8 mouse cellular contexts compared by ENCODE assay signal in the genomic region with DNA sequence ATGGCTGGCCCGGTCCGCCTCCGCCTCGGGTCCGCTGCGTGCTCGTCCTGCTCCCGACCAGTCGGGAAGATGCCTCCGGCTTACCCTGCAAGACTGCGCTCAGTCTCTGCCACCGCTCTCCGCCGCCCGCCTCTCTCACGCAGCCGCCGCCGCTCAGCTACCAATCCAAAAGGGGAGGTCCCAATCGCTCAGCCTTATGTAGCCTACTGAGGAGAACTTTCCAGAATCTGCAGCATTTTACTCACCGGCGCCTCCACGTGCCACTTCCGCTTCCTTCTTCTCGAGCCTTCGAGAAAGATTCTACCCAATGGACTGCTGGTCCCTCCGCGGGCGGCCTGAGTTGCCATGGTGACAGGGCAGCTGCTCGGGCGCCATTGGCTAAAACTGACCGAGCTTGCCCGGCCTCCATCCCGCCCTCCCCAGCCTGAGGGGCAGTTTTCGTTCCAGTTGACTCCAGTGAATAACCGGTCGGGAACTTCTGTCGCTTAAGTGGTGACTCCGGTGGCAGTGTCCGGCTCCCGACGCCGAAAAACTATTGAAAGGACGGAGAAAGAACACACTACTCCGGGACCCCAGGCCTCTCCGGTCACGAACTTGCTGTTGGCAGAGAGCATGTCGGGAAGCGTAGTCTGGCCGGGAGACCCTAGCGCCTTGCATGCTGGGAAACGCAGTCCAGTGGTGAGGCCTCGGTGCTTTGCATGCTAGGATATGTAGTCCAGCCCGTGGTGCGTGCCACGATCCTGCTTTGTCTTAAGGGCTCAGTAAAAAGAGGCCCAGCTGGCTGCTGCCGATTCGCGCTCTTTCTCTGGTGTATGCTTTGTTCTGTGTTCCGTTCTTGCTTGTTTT. TPM values are rescaled to one million over a fixed set of nuclear protein-coding genes. Genes with fewer than 3 reads are reported as not detected.
DNase-seq lines count a peak whose midpoint lies in the region; ATAC-seq lines count a peak whose summit lies in the region.

A gene (minus strand): TSS at position 302 of the 846 bp plus-strand sequence.

- H3K9me3 ChIP-seq in lung, embryonic 16.5 days (ENCODE audit: control insufficient read depth, low read length), result no peaks in the 10 kb centered on the region

- no peaks in the 10 kb centered on the region for H3K27me3 ChIP-seq in lung, embryonic 16.5 days (ENCODE audit: control insufficient read depth, insufficient read depth, low read depth, low read length)

- ATAC-seq in hematopoietic stem cell, adult 5-6 weeks (replicated peaks in 1 of 2; ENCODE audit: insufficient read depth in 1 of 2, low FRiP score in 2 of 2, low TSS enrichment in 1 of 2, low read depth in 1 of 2, poor library complexity in 2 of 2, severe bottlenecking in 2 of 2), result peak; percentile 96
- ATAC-seq in lung, embryonic 16.5 days (ENCODE audit: low read depth), result peak; percentile 99

- under 1% methylated on average over 60 of the region's 60 CpGs for WGBS in lung, embryonic 16.5 days

- peak within 1 kb of the TSS; percentile 60 for H3K4me3 ChIP-seq in lung, embryonic 16.5 days (ENCODE audit: low read length)

- peak within 1 kb of the TSS; percentile 70 for H3K4me2 ChIP-seq in lung, embryonic 16.5 days (ENCODE audit: low read depth, low read length)

- peak; percentile 100 for DNase-seq in MEL-GATA-1-ER (ENCODE audit: extremely low read depth, low read depth)
- peak; percentile 100 for DNase-seq in cerebellum, adult 8-10 months
- DNase-seq in forelimb bud, embryonic 11.5 days (ENCODE audit: low read depth, low spot score), result peak; percentile 99
- peak; percentile 94 for DNase-seq in layer of hippocampus, adult 9-10 months (ENCODE audit: low spot score)
- DNase-seq in ovary, postnatal 10 days (ENCODE audit: low spot score), result peak; percentile 91
- DNase-seq in thymus, postnatal 10 days (ENCODE audit: low spot score in 2 of 2), result peak; percentile 94 to 98

- H3K27ac ChIP-seq in lung, embryonic 16.5 days (ENCODE audit: low read length), result peak within 1 kb of the TSS; percentile 76

- H3K4me1 ChIP-seq in lung, embryonic 16.5 days (replicated peaks; ENCODE audit: control insufficient read depth, insufficient read depth, low read length), result peaks cover 14% of the 10 kb centered on the region

- H3K9ac ChIP-seq in lung, embryonic 16.5 days (ENCODE audit: low read length), result peak within 1 kb of the TSS; percentile 68

- H3K36me3 ChIP-seq in lung, embryonic 16.5 days (ENCODE audit: control insufficient read depth, insufficient read depth, low read length), result peaks cover 3% of the 10 kb centered on the region; the same call in 1 of the 2 replicates

RNA-seq across cellular contexts. Expression of the gene that starts here (rescaled TPM):
- 27.9 and 40.5 TPM in 2 replicates for total RNA-seq in hematopoietic stem cell, adult 5-6 weeks (2017)
- 42.6 and 44.6 TPM in 2 replicates for polyA plus RNA-seq in lung, embryonic 16.5 days (2015; fragmentation: Nextera tagmentation; extraction: Ambion mirVana)

Comparison
In these comparisons a context has a peak if more than half of its experiments do, and no peak if none do; other contexts are left out.
1. Peak in every context shown above with its lines: DNase-seq, ATAC-seq, H3K4me3 ChIP-seq and H3K27ac ChIP-seq.